Mouse (Mus musculus) CH12.LX (cell line): ENCODE measurements around the gene Sepsecs.

Experiments
- CTCF ChIP-seq, 2 experiments: IDR thresholded peaks in 1 of 2; conservative IDR thresholded peaks in 1 of 2; 2 replicates each; pipeline ENCODE4 v1.5.1; 2011 to 2012; ENCODE audit warnings: low read depth in 2 of 2, low read length in 2 of 2, improper control_type of control experiment in 1 of 2, inconsistent platforms in 1 of 2, mild to moderate bottlenecking in 1 of 2, moderate library complexity in 1 of 2
- EP300 ChIP-seq: IDR thresholded peaks from 2 replicates; pipeline ENCODE4 v1.6.1; 2011; ENCODE audit warnings: low read length, improper control_type of control experiment
- POLR2A ChIP-seq: IDR thresholded peaks from 2 replicates; pipeline ENCODE4 v1.6.1; 2011; ENCODE audit warnings: low read depth, mild to moderate bottlenecking, improper control_type of control experiment, low read length
- RCOR1 ChIP-seq: conservative IDR thresholded peaks from 2 replicates; pipeline ENCODE4 v1.6.1; 2012; ENCODE audit warnings: low read depth, mild to moderate bottlenecking, inconsistent platforms, low read length, improper control_type of control experiment
- USF2 ChIP-seq: conservative IDR thresholded peaks from 2 replicates; pipeline ENCODE4 v1.6.1; 2011; ENCODE audit warnings: low read depth, low read length, improper control_type of control experiment
- ZKSCAN1 ChIP-seq: IDR thresholded peaks from 2 replicates; pipeline ENCODE4 v1.6.1; 2012; ENCODE audit warnings: low read depth, inconsistent platforms, low read length, improper control_type of control experiment, borderline replicate concordance

DNA sequence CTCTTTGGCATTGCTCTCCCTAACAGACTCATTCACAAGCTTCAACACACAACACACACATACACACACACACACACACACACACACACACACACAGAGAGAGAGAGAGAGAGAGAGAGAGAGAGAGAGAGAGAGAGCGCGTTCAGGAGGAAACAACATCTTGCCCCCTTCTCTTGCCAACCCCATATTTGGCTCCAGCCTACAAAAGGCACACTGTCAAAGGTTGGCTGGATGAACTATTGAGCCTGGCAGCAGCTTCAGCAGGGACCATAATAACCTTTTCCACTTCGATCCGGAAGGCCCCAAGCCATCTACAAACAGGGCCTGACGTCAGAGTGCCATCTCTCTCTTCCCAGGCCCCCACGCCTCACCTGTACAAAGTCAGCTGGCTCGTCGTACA lies 56.7 kb downstream of the Sepsecs start:
- no peak for TF ChIP-seq CTCF (conservative IDR thresholded peaks at IDR 0.05 in 1 of 2, IDR thresholded peaks at IDR 0.05 in 1 of 2; ENCODE audit: low read depth in 2 of 2, low read length in 2 of 2)
- no peak for TF ChIP-seq EP300
- no peak for TF ChIP-seq USF2
- no peak for TF ChIP-seq ZKSCAN1
- no peak for TF ChIP-seq RCOR1
- TF ChIP-seq POLR2A, result no peak
